Mouse (Mus musculus) hindbrain, embryonic 12.5 days (tissue): ENCODE measurements at regions not wholly inside any gene's neighbourhood (a gene's known extent, or its start where the extent isn't known, plus 50 kb on each side); places are given as distances from the start of the nearest gene placed in this dataset.

Experiments
- ATAC-seq: fragments of 200-750 bp; cut with Nextera tagmentation; 2 replicates; pipeline ENCODE4 v1.8.0; 2017; ENCODE audit warnings: moderate TSS enrichment; ENCODE audit not compliant: low FRiP score
- H3K27ac ChIP-seq: fragments of 300-500 bp; sonication (generic); 2 replicates; pipeline ENCODE4 v1.5.1; 2016; ENCODE audit warnings: mild to moderate bottlenecking
- H3K27me3 ChIP-seq: fragments of 300-500 bp; sonication (generic); 2 replicates; pipeline ENCODE4 v1.6.1; 2016; ENCODE audit warnings: mild to moderate bottlenecking
- H3K36me3 ChIP-seq: fragments of 300-500 bp; sonication (generic); 2 replicates; pipeline ENCODE4 v1.6.1; 2016; ENCODE audit warnings: mild to moderate bottlenecking
- H3K4me1 ChIP-seq: fragments of 300-500 bp; sonication (generic); 2 replicates; pipeline ENCODE4 v1.6.1; 2016
- H3K4me2 ChIP-seq: fragments of 300-500 bp; sonication (generic); replicated peaks from 2 replicates; pipeline ENCODE4 v1.6.1; 2016; ENCODE audit warnings: mild to moderate bottlenecking
- H3K4me3 ChIP-seq: fragments of 300-500 bp; sonication (generic); 2 replicates; pipeline ENCODE4 v1.5.1; 2016; ENCODE audit warnings: mild to moderate bottlenecking
- H3K9ac ChIP-seq: fragments of 300-500 bp; sonication (generic); 2 replicates; pipeline ENCODE4 v1.6.1; 2016; ENCODE audit warnings: mild to moderate bottlenecking, moderate library complexity
- H3K9me3 ChIP-seq: fragments of 300-500 bp; sonication (generic); replicated peaks from 2 replicates; pipeline ENCODE4 v1.6.1; 2016; ENCODE audit warnings: mild to moderate bottlenecking
- WGBS: fragments of 180-500 bp; shearing (Covaris S2); methylation state at CpG from one replicate; pipeline ENCODE4 v1.1.7; 2016; 5-methylcytosine and 5-hydroxymethylcytosine counted together

GRCm38 (mm10) chr2:46533395-46533794 is 1416.2 kb upstream of the Zeb2 start:
- no peak for ATAC-seq

GRCm38 (mm10) chr2:46530686-46531085 is 1413.5 kb upstream of the Zeb2 start:
- no peaks in the 10 kb centered on the region for H3K4me1 ChIP-seq
- H3K4me2 ChIP-seq = no peak overlapping the region
- no peak for ATAC-seq
- no peak overlapping the region for H3K27ac ChIP-seq
- no peaks in the 10 kb centered on the region for H3K9me3 ChIP-seq
- H3K27me3 ChIP-seq = no peaks in the 10 kb centered on the region
- no peak overlapping the region for H3K4me3 ChIP-seq
- no peaks in the 10 kb centered on the region for H3K36me3 ChIP-seq
- H3K9ac ChIP-seq = no peak overlapping the region
- 86% methylated on average over 1 of the region's 1 CpGs for WGBS

More at GRCm38 (mm10) chr2:46533395-46533794, 1416.2 kb upstream of the Zeb2 start:
- H3K27ac ChIP-seq = no peak overlapping the region
- H3K4me1 ChIP-seq = no peaks in the 10 kb centered on the region
- H3K4me3 ChIP-seq = no peak overlapping the region
- H3K27me3 ChIP-seq = no peaks in the 10 kb centered on the region
- no peaks in the 10 kb centered on the region for H3K9me3 ChIP-seq
- no peaks in the 10 kb centered on the region for H3K36me3 ChIP-seq
- H3K4me2 ChIP-seq = no peak overlapping the region
- H3K9ac ChIP-seq = no peak overlapping the region
- WGBS = 66% methylated on average over 1 of the region's 1 CpGs

GRCm38 (mm10) chr2:46525223-46525622 is 1408.0 kb upstream of the Zeb2 start:
- WGBS = 17% methylated on average over 4 of the region's 4 CpGs
- peak; percentile 60 for ATAC-seq

GRCm38 (mm10) chr2:46524625-46525024 is 1407.4 kb upstream of the Zeb2 start:
- Histone ChIP-seq H3K27me3 (no peaks in the 10 kb centered on the region), H3K4me2 (no peak overlapping the region), H3K4me1 (peaks cover 12% of the 10 kb centered on the region), H3K4me3 (no peak overlapping the region), H3K9me3 (no peaks in the 10 kb centered on the region), H3K27ac (no peak overlapping the region), H3K9ac (no peak overlapping the region), H3K36me3 (no peaks in the 10 kb centered on the region)
- 20% methylated on average over 6 of the region's 6 CpGs for WGBS
- ATAC-seq = no peak

More at GRCm38 (mm10) chr2:46525223-46525622, 1408.0 kb upstream of the Zeb2 start:
- Histone ChIP-seq H3K27me3 (no peaks in the 10 kb centered on the region), H3K9ac (no peak overlapping the region), H3K4me3 (no peak overlapping the region), H3K4me1 (peaks cover 12% of the 10 kb centered on the region), H3K36me3 (no peaks in the 10 kb centered on the region), H3K27ac (0 out of 2 replicates have a peak overlapping the region, but pooled peaks have one; percentile 30), H3K9me3 (no peaks in the 10 kb centered on the region), H3K4me2 (0 out of 2 replicates have a peak overlapping the region, but pooled peaks have one; percentile 6)

- 74% methylated on average over 5 of the region's 5 CpGs for WGBS
- H3K4me3 ChIP-seq = no peak overlapping the region
- no peaks in the 10 kb centered on the region for H3K9me3 ChIP-seq
- no peak overlapping the region for H3K9ac ChIP-seq
- no peak for ATAC-seq
- no peaks in the 10 kb centered on the region for H3K27me3 ChIP-seq
- no peak overlapping the region for H3K4me2 ChIP-seq
- H3K27ac ChIP-seq = no peak overlapping the region
- no peaks in the 10 kb centered on the region for H3K36me3 ChIP-seq
- peaks cover 12% of the 10 kb centered on the region for H3K4me1 ChIP-seq
These were observed 1404.2 kb upstream of the Zeb2 start for GRCm38 (mm10) chr2:46521147-46521965.

GRCm38 (mm10) chr2:46512237-46513028 is 1395.2 kb upstream of the Zeb2 start:
- WGBS = 58% methylated on average over 2 of the region's 2 CpGs

GRCm38 (mm10) chr2:46506951-46507350 is 1389.8 kb upstream of the Zeb2 start:
- H3K4me3 ChIP-seq = no peak overlapping the region
- H3K4me2 ChIP-seq = no peak overlapping the region
- 50% methylated on average over 1 of the region's 1 CpGs for WGBS
- no peaks in the 10 kb centered on the region for H3K4me1 ChIP-seq
- no peaks in the 10 kb centered on the region for H3K27me3 ChIP-seq
- H3K9ac ChIP-seq = no peak overlapping the region
- H3K27ac ChIP-seq = no peak overlapping the region
- H3K36me3 ChIP-seq = no peaks in the 10 kb centered on the region
- H3K9me3 ChIP-seq = no peaks in the 10 kb centered on the region
- ATAC-seq = no peak

More at GRCm38 (mm10) chr2:46512237-46513028, 1395.2 kb upstream of the Zeb2 start:
- H3K9me3 ChIP-seq = no peaks in the 10 kb centered on the region
- no peak for ATAC-seq
- no peak overlapping the region for H3K4me3 ChIP-seq
- H3K36me3 ChIP-seq = no peaks in the 10 kb centered on the region
- H3K27me3 ChIP-seq = no peaks in the 10 kb centered on the region
- H3K4me1 ChIP-seq = no peaks in the 10 kb centered on the region
- H3K27ac ChIP-seq = no peak overlapping the region
- no peak overlapping the region for H3K4me2 ChIP-seq
- H3K9ac ChIP-seq = no peak overlapping the region

GRCm38 (mm10) chr2:46503074-46503473 is 1385.9 kb upstream of the Zeb2 start:
- Histone ChIP-seq H3K4me3 (no peak overlapping the region), H3K9ac (no peak overlapping the region), H3K27ac (no peak overlapping the region), H3K9me3 (no peaks in the 10 kb centered on the region), H3K27me3 (no peaks in the 10 kb centered on the region), H3K36me3 (no peaks in the 10 kb centered on the region), H3K4me2 (no peak overlapping the region), H3K4me1 (no peaks in the 10 kb centered on the region)
- ATAC-seq = no peak
- WGBS = 88% methylated on average over 2 of the region's 2 CpGs

- no peak overlapping the region for H3K9ac ChIP-seq
- no peaks in the 10 kb centered on the region for H3K27me3 ChIP-seq
- H3K4me1 ChIP-seq = no peaks in the 10 kb centered on the region
- no peaks in the 10 kb centered on the region for H3K36me3 ChIP-seq
- H3K4me2 ChIP-seq = no peak overlapping the region
- no peak overlapping the region for H3K4me3 ChIP-seq
- WGBS = 65% methylated on average over 2 of the region's 2 CpGs
- ATAC-seq = no peak
- no peaks in the 10 kb centered on the region for H3K9me3 ChIP-seq
- H3K27ac ChIP-seq = no peak overlapping the region
These were observed 1375.1 kb upstream of the Zeb2 start for GRCm38 (mm10) chr2:46492299-46492698.

GRCm38 (mm10) chr2:46491081-46491480 is 1373.9 kb upstream of the Zeb2 start:
- H3K4me1 ChIP-seq = no peaks in the 10 kb centered on the region
- no peaks in the 10 kb centered on the region for H3K9me3 ChIP-seq
- H3K27ac ChIP-seq = no peak overlapping the region
- ATAC-seq = no peak
- H3K4me3 ChIP-seq = no peak overlapping the region
- 86% methylated on average over 2 of the region's 2 CpGs for WGBS
- no peaks in the 10 kb centered on the region for H3K36me3 ChIP-seq
- no peak overlapping the region for H3K4me2 ChIP-seq
- no peaks in the 10 kb centered on the region for H3K27me3 ChIP-seq
- H3K9ac ChIP-seq = no peak overlapping the region

GRCm38 (mm10) chr2:46468936-46469629 is 1351.9 kb upstream of the Zeb2 start:
- no peak overlapping the region for H3K27ac ChIP-seq
- H3K4me1 ChIP-seq = no peaks in the 10 kb centered on the region
- peak; percentile 38; the same call in 1 of the 2 replicates for ATAC-seq
- no peak overlapping the region for H3K4me3 ChIP-seq
- H3K36me3 ChIP-seq = no peaks in the 10 kb centered on the region
- no peaks in the 10 kb centered on the region for H3K9me3 ChIP-seq
- H3K27me3 ChIP-seq = no peaks in the 10 kb centered on the region
- no peak overlapping the region for H3K9ac ChIP-seq
- WGBS = 78% methylated on average over 5 of the region's 5 CpGs
- no peak overlapping the region for H3K4me2 ChIP-seq

- no peaks in the 10 kb centered on the region for H3K36me3 ChIP-seq
- H3K27ac ChIP-seq = no peak overlapping the region
- H3K4me3 ChIP-seq = no peak overlapping the region
- no peak overlapping the region for H3K4me2 ChIP-seq
- peak; percentile 58; the same call in 1 of the 2 replicates for ATAC-seq
- H3K9ac ChIP-seq = no peak overlapping the region
- H3K27me3 ChIP-seq = no peaks in the 10 kb centered on the region
- 45% methylated on average over 4 of the region's 4 CpGs for WGBS
- H3K4me1 ChIP-seq = no peaks in the 10 kb centered on the region
- no peaks in the 10 kb centered on the region for H3K9me3 ChIP-seq
These were observed 1348.2 kb upstream of the Zeb2 start for GRCm38 (mm10) chr2:46465389-46465788.
